23 mouse cellular contexts compared by ENCODE assay signal in genomic region chr8:83982449-83982848, GRCm38 (mm10). TPM values are rescaled to one million over a fixed set of nuclear protein-coding genes. Genes with fewer than 3 reads are reported as not detected.
DNase-seq lines count a peak whose midpoint lies in the region; ATAC-seq and TF ChIP-seq lines count a peak whose summit lies in the region.
"Had no signal": no experiment of that assay in that cellular context is flagged by ENCODE, and none has a peak within 500 bp of the region (broad histone marks: within the 10 kb centered on the region; RNA-seq: fewer than 3 reads in every experiment).

No protein-coding gene starts in this region.

- H3K9ac ChIP-seq in liver, postnatal 0 days (replicated peaks): no peak overlapping the region
- no peak overlapping the region for H3K9ac ChIP-seq in liver, embryonic 14.5 days (replicated peaks)
- H3K9ac ChIP-seq: embryonic facial prominence, embryonic 15.5 days; forebrain, embryonic 15.5 days; heart, embryonic 13.5 days; hindbrain, embryonic 13.5 days had no signal

- peaks cover 10% of the 10 kb centered on the region for H3K4me1 ChIP-seq in liver, postnatal 0 days (ENCODE audit: insufficient read depth)
- peaks cover 0 to 4% of the 10 kb centered on the region in 2 experiments; a peak in 1 of 4 replicates for H3K4me1 ChIP-seq in liver, embryonic 14.5 days (replicated peaks; ENCODE audit: control insufficient read depth in 2 of 2, insufficient read depth in 2 of 2, low read length in 1 of 2)

- H3K27ac ChIP-seq in liver, postnatal 0 days (ENCODE audit: low read depth): no peak overlapping the region
- no peak overlapping the region for H3K27ac ChIP-seq in liver, embryonic 14.5 days
- H3K27ac ChIP-seq: embryonic facial prominence, embryonic 15.5 days; forebrain, embryonic 10.5 days; forebrain, embryonic 15.5 days; hindbrain, embryonic 13.5 days; hindbrain, postnatal 0 days had no signal

- H3K4me3 ChIP-seq in liver, postnatal 0 days (ENCODE audit: low read depth, low read length): no peak overlapping the region
- H3K4me3 ChIP-seq in liver, embryonic 14.5 days (ENCODE audit: insufficient read depth in 1 of 2, low read depth in 2 of 2, low read length in 2 of 2): no peak overlapping the region
- H3K4me3 ChIP-seq: embryonic facial prominence, embryonic 15.5 days; erythroblast, embryonic 14.5 days; forebrain, embryonic 10.5 days; forebrain, embryonic 15.5 days; heart, embryonic 13.5 days; hindbrain, embryonic 13.5 days had no signal

- peak; percentile 23 for DNase-seq in liver
- DNase-seq in liver, postnatal 0 days: no peak
- no peak for DNase-seq in liver, embryonic 14.5 days (ENCODE audit: low read depth in 3 of 3, low spot score in 3 of 3)
- DNase-seq in gastrocnemius, postnatal 25 days: no peak
- DNase-seq: adrenal gland, adult 2 months; adrenal gland, postnatal 36 days; cerebellum, adult 11 months; cerebellum, adult 8-10 months; cerebellum, postnatal 14 days; embryo, embryonic 11 days; gastrocnemius, postnatal 10 days; heart, postnatal 10 days had no signal

- peaks cover 34% of the 10 kb centered on the region for H3K36me3 ChIP-seq in liver, postnatal 0 days (replicated peaks; ENCODE audit: insufficient read depth, low read length)
- peaks cover 12% of the 10 kb centered on the region for H3K36me3 ChIP-seq in liver, embryonic 14.5 days (replicated peaks; ENCODE audit: control insufficient read depth, insufficient read depth, low read depth)

- H3K9me3 ChIP-seq in liver, postnatal 0 days (ENCODE audit: low read length): no peaks in the 10 kb centered on the region
- H3K9me3 ChIP-seq in liver, embryonic 14.5 days (ENCODE audit: control insufficient read depth, low read length): no peaks in the 10 kb centered on the region
- H3K9me3 ChIP-seq: embryonic facial prominence, embryonic 15.5 days; forebrain, embryonic 10.5 days; forebrain, embryonic 15.5 days; heart, embryonic 13.5 days; hindbrain, embryonic 13.5 days had no signal

- no peak for ATAC-seq in liver, postnatal 0 days
- ATAC-seq in liver, embryonic 14.5 days (ENCODE audit: insufficient read depth): peak; percentile 69; the same call in 1 of the 2 replicates
- peak; percentile 89 for ATAC-seq in megakaryocyte progenitor cell, adult 5-6 weeks (replicated peaks; ENCODE audit: poor library complexity)
- ATAC-seq in cerebellum, adult (ENCODE audit: insufficient number of reproducible peaks, low FRiP score, low TSS enrichment): no peak
- ATAC-seq: forebrain, embryonic 15.5 days; hindbrain, postnatal 0 days had no signal

- no peaks in the 10 kb centered on the region for H3K27me3 ChIP-seq in liver, postnatal 0 days (ENCODE audit: insufficient read depth, low read length)
- H3K27me3 ChIP-seq in liver, embryonic 14.5 days (ENCODE audit: control insufficient read depth, insufficient read depth, low read length): no peaks in the 10 kb centered on the region
- H3K27me3 ChIP-seq: CH12.LX; embryonic facial prominence, embryonic 15.5 days; forebrain, embryonic 15.5 days; heart, embryonic 13.5 days; hindbrain, embryonic 13.5 days had no signal

- TF ChIP-seq EP300 in liver, postnatal 0 days (IDR thresholded peaks at IDR 0.05; ENCODE audit: low read depth): no peak
- TF ChIP-seq EP300 in liver, embryonic 14.5 days (IDR thresholded peaks at IDR 0.05; ENCODE audit: low read depth): no peak

- no peak overlapping the region for H3K4me2 ChIP-seq in liver, postnatal 0 days (ENCODE audit: low read depth, low read length)
- H3K4me2 ChIP-seq in liver, embryonic 14.5 days (ENCODE audit: low read depth): no peak overlapping the region
- H3K4me2 ChIP-seq: embryonic facial prominence, embryonic 15.5 days; forebrain, embryonic 15.5 days; heart, embryonic 13.5 days; hindbrain, embryonic 13.5 days had no signal

- TF ChIP-seq CTCF in liver, postnatal 0 days (IDR thresholded peaks at IDR 0.05; ENCODE audit: low read depth): no peak
- TF ChIP-seq CTCF in liver, embryonic 14.5 days (IDR thresholded peaks at IDR 0.05; ENCODE audit: low read depth): no peak

- 60% methylated on average over 4 of the region's 4 CpGs for WGBS in liver, postnatal 0 days (ENCODE audit: insufficient replicate concordance)
- WGBS in liver, embryonic 14.5 days (ENCODE audit: insufficient replicate concordance): 48% methylated on average over 4 of the region's 4 CpGs

RNA-seq across cellular contexts. Expression of gene Prkaca, which starts 9.7 kb away (rescaled TPM):
- polyA plus RNA-seq in liver, postnatal 0 days (2015; fragmentation: Nextera tagmentation; extraction: Ambion mirVana): 28.2 and 33.9 TPM in 2 replicates
- polyA plus RNA-seq in liver, embryonic 14.5 days (2012; rRNA removed): 19.9 and 24.8 TPM in 2 replicates
- 30.6 and 34.0 TPM in 2 replicates for polyA plus RNA-seq in liver, embryonic 14.5 days (2014; fragmentation: Nextera tagmentation; extraction: Ambion mirVana)
- 23.8 and 24.8 TPM in 2 replicates for total RNA-seq in megakaryocyte progenitor cell, adult 5-6 weeks (2015)
- 22.4 and 24.0 TPM in 2 replicates for total RNA-seq in megakaryocyte progenitor cell, adult 5-6 weeks (2017)
- total RNA-seq in gastrocnemius, postnatal 25 days (2021): 100 to 1,000 TPM; 163 to 177 TPM

RNA-seq across cellular contexts. Expression of gene Samd1, which starts 15.0 kb away (rescaled TPM):
- polyA plus RNA-seq in liver, postnatal 0 days (2015; fragmentation: Nextera tagmentation; extraction: Ambion mirVana): 3.5 and 3.8 TPM in 2 replicates
- 32.5 and 34.5 TPM in 2 replicates for polyA plus RNA-seq in liver, embryonic 14.5 days (2012; rRNA removed)
- polyA plus RNA-seq in liver, embryonic 14.5 days (2014; fragmentation: Nextera tagmentation; extraction: Ambion mirVana): 9.1 and 9.3 TPM in 2 replicates
- total RNA-seq in megakaryocyte progenitor cell, adult 5-6 weeks (2015): 54.3 and 64.6 TPM in 2 replicates
- 45.7 and 57.0 TPM in 2 replicates for total RNA-seq in megakaryocyte progenitor cell, adult 5-6 weeks (2017)
- total RNA-seq in gastrocnemius, postnatal 25 days (2021): 10 to 100 TPM; 15.6 to 16.7 TPM

RNA-seq across cellular contexts. Expression of gene 1700067K01Rik, which starts 18.9 kb away (rescaled TPM):
- 0.87 and 0.99 TPM in 2 replicates for polyA plus RNA-seq in liver, postnatal 0 days (2015; fragmentation: Nextera tagmentation; extraction: Ambion mirVana)
- polyA plus RNA-seq in liver, embryonic 14.5 days (2012; rRNA removed): 0.41 and 0.65 TPM in 2 replicates
- 0.41 and 0.49 TPM in 2 replicates for polyA plus RNA-seq in liver, embryonic 14.5 days (2014; fragmentation: Nextera tagmentation; extraction: Ambion mirVana)
- total RNA-seq in megakaryocyte progenitor cell, adult 5-6 weeks (2015): 0.67 TPM in 1 of 2 replicates, not detected in the other
- 0.37 and 2.0 TPM in 2 replicates for total RNA-seq in megakaryocyte progenitor cell, adult 5-6 weeks (2017)
- total RNA-seq in gastrocnemius, postnatal 25 days (2021): under 1 TPM; 0.33 to 0.35 TPM
- total RNA-seq: common myeloid progenitor, adult 5-6 weeks; heart, postnatal 10 days; hindbrain, postnatal 0 days had no signal

RNA-seq across cellular contexts. Expression of gene Asf1b, which starts 27.1 kb away (rescaled TPM):
- 50.6 and 55.4 TPM in 2 replicates for polyA plus RNA-seq in liver, postnatal 0 days (2015; fragmentation: Nextera tagmentation; extraction: Ambion mirVana)
- polyA plus RNA-seq in liver, embryonic 14.5 days (2012; rRNA removed): 92.7 and 98.5 TPM in 2 replicates
- polyA plus RNA-seq in liver, embryonic 14.5 days (2014; fragmentation: Nextera tagmentation; extraction: Ambion mirVana): 130 and 138 TPM in 2 replicates
- 40.3 and 51.0 TPM in 2 replicates for total RNA-seq in megakaryocyte progenitor cell, adult 5-6 weeks (2015)
- 32.5 and 38.1 TPM in 2 replicates for total RNA-seq in megakaryocyte progenitor cell, adult 5-6 weeks (2017)
- under 1 TPM; 0.54 to 0.96 TPM for total RNA-seq in gastrocnemius, postnatal 25 days (2021)

RNA-seq across cellular contexts. Expression of gene Gm10644, which starts 27.4 kb away (rescaled TPM):
- 0.14 and 0.29 TPM in 2 replicates for polyA plus RNA-seq in liver, postnatal 0 days (2015; fragmentation: Nextera tagmentation; extraction: Ambion mirVana)
- 0.30 and 0.31 TPM in 2 replicates for polyA plus RNA-seq in liver, embryonic 14.5 days (2012; rRNA removed)
- polyA plus RNA-seq in liver, embryonic 14.5 days (2014; fragmentation: Nextera tagmentation; extraction: Ambion mirVana): 0.09 and 0.30 TPM in 2 replicates
- total RNA-seq in megakaryocyte progenitor cell, adult 5-6 weeks (2015): not detected in 2 replicates
- 0.46 TPM in 1 of 2 replicates, not detected in the other for total RNA-seq in megakaryocyte progenitor cell, adult 5-6 weeks (2017)
- under 1 TPM; 0.24 to 0.26 TPM for total RNA-seq in gastrocnemius, postnatal 25 days (2021)
- polyA plus RNA-seq: erythroblast, embryonic 14.5 days had no signal

Comparison
In these comparisons a context has a peak if more than half of its experiments do, and no peak if none do; other contexts are left out.
1. ATAC-seq: peak in liver, embryonic 14.5 days (single experiment) and megakaryocyte progenitor cell, adult 5-6 weeks (single experiment); none in liver, postnatal 0 days (single experiment) and cerebellum, adult (single experiment).
2. RNA of gene Prkaca, which starts 9.7 kb away (total RNA-seq): 163 to 177 TPM in gastrocnemius, postnatal 25 days; 22.4 to 24.8 TPM in megakaryocyte progenitor cell, adult 5-6 weeks; every median in the first group is over 4 times any median in the second.